Mouse (Mus musculus) adrenal gland, postnatal 14 days (tissue): ENCODE data around the gene Clrn3. TPM values are rescaled to one million over a fixed set of nuclear protein-coding genes. Genes with fewer than 3 reads are reported as not detected.
"Not testable (repeated sequence)": the region's sequence is repeated elsewhere in the genome, so short reads cannot be mapped to it uniquely, and the experiment has no call there.

Experiments used
- DNase-seq: peaks from one replicate; pipeline ENCODE4 v3.0.0; 2021; ENCODE audit warnings: mixed read lengths
- total RNA-seq: library from RNA; stranded (reverse); gene quantifications from 2 replicates; pipeline ENCODE4 v1.2.3, GENCODE M21; 2021

Clrn3 gene
- total RNA-seq, 1 experiment from 2014 or later: not detected

- DNase-seq: no peak
Measured at GRCm38 (mm10) chr7:135535908-135536307, 7.5 kb upstream of the Clrn3 start.

- DNase-seq: no peak
Measured at GRCm38 (mm10) chr7:135534548-135535189, 6.2 kb upstream of the Clrn3 start.

GRCm38 (mm10) chr7:135529068-135529467 is 614 bp upstream of the Clrn3 start:
- DNase-seq: no peak

- DNase-seq: no peak
Measured at GRCm38 (mm10) chr7:135527169-135527568, 1.3 kb downstream of the Clrn3 start.

GRCm38 (mm10) chr7:135526574-135527152 is 1.8 kb downstream of the Clrn3 start:
- DNase-seq: no peak

- DNase-seq: no peak
Measured at GRCm38 (mm10) chr7:135524424-135524967, 4.0 kb downstream of the Clrn3 start.

- DNase-seq: no peak
Measured at GRCm38 (mm10) chr7:135523981-135524380, 4.5 kb downstream of the Clrn3 start.

- no peak for DNase-seq
Measured at GRCm38 (mm10) chr7:135521755-135522512, 6.5 kb downstream of the Clrn3 start.

- DNase-seq: no peak
Measured at GRCm38 (mm10) chr7:135520241-135520640, 8.2 kb downstream of the Clrn3 start.

GRCm38 (mm10) chr7:135517191-135517590 is 11.3 kb downstream of the Clrn3 start:
- DNase-seq: no peak

GRCm38 (mm10) chr7:135511723-135512122 is 16.7 kb downstream of the Clrn3 start:
- no peak for DNase-seq

GRCm38 (mm10) chr7:135510431-135510830 is 18.0 kb downstream of the Clrn3 start:
- DNase-seq: no peak

- peak; percentile 55 for DNase-seq
Measured at GRCm38 (mm10) chr7:135509272-135509671, 19.2 kb downstream of the Clrn3 start.

- DNase-seq: no peak
Measured at GRCm38 (mm10) chr7:135508602-135509001, 19.9 kb downstream of the Clrn3 start.

GRCm38 (mm10) chr7:135506506-135506905 is 21.9 kb downstream of the Clrn3 start:
- DNase-seq: not testable (repeated sequence)

GRCm38 (mm10) chr7:135499403-135499802 is 29.1 kb downstream of the Clrn3 start:
- DNase-seq: no peak

- no peak for DNase-seq
Measured at GRCm38 (mm10) chr7:135498565-135499186, 29.8 kb downstream of the Clrn3 start.

- peak; percentile 43 for DNase-seq
Measured at GRCm38 (mm10) chr7:135495303-135495702, 33.2 kb downstream of the Clrn3 start.

- DNase-seq: no peak
Measured at GRCm38 (mm10) chr7:135490500-135490886, 38.0 kb downstream of the Clrn3 start.

GRCm38 (mm10) chr7:135489724-135490499 is 38.5 kb downstream of the Clrn3 start:
- DNase-seq: no peak

- DNase-seq: peak; percentile 38
Measured at GRCm38 (mm10) chr7:135488214-135488810, 40.1 kb downstream of the Clrn3 start.
